Mouse (Mus musculus) embryo, embryonic 11 days (tissue): Measurements from ENCODE around the gene Gm49711.

Experiments
- DNase-seq: peaks from one replicate; pipeline ENCODE4 v3.0.0-alpha.2; 2015

The Gm49711 gene

GRCm38 (mm10) chr16:92057852-92058643 lies at the start of gene Gm49711, which contains the start of the genes Mrps6 and Slc5a3:
Gm49711 (plus strand) TSS chr16:92058316.
Mrps6 (plus strand) TSS chr16:92058270.
Slc5a3 (plus strand) TSS chr16:92058322.
- peak; percentile 91 for DNase-seq

DNA sequence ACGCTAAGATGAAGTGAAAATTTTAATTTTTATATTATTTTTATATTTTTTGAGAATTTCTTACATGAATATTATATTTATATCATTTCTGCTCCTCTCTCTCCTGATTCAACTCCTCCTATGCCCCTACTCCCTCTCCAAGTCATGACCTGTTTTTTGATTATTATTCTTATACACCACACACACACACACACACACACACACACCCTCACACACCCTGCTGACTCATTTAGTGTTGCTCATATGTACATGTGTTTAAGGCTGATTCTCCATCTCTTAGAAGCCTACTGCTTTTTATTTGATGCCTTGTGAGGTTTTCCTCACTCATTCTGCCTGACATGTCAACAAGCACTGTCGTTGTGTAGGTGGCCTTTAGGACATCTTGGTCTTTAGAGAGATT lies 48.5 kb upstream of the Gm49711 start:
- no peak for DNase-seq

GRCm38 (mm10) chr16:92016792-92017191 lies 41.3 kb upstream of the Gm49711 start:
- DNase-seq: no peak

- DNase-seq: peak; percentile 69
Measured at GRCm38 (mm10) chr16:92019141-92020118, 38.7 kb upstream of the Gm49711 start.

- no peak for DNase-seq
Measured at GRCm38 (mm10) chr16:92021656-92022400, 36.3 kb upstream of the Gm49711 start.

DNA sequence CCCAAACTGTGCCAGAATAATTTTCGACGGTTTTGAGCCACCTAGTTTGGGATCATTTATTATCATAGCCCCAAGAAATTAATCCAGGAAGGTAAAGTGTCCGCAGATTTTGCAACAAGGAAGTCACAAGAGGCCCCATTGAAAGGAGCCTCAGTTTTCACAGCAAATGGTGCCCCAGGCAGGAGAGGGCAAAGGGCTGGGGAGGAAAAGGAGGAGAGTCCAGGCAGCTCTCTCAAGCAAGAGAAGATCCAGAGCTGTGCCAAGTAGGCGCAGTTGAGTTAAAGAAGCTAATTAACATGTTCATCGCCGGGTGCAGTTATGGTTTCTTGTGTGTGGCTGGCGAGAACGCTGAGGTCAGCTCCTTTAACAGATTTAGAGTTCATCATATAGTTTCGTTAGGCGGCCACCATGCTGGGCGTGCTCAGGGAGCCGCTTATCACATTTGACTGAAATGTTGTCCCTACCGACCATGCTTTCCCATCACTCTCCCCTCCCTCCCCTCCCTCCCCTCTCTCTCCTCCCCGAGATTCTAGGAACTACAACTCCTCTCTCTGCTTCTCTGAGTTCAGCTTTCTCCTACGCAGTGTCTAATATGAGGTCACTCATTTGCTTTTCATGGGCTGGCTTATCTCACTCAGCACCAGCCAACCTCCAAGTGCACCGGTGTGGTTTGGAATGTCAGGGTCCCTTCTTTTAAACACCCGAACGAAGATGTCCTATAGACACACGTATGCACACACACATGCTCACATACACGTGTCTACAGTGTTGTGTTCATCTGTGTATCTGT lies 35.4 kb upstream of the Gm49711 start:
- DNase-seq: no peak

DNA sequence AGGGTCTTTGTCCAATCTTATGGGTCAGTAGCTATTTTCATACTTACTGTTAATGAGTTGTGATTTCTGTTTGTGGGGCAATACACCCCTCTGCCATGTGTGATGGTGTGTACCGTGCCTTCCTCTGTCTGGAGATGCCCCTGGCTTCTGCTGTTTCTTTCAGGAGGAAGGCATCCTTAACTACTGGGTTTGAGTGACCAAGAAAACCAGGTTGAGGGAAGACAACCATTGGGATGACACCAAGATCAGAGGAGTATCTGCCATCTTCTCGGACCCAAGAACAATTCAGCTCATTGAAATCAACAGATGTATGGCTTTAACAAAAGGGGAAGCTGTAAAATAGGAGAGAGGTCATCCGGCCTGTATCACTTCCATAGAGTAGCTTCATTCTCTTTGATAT lies 24.8 kb upstream of the Gm49711 start:
- DNase-seq: no peak

DNA sequence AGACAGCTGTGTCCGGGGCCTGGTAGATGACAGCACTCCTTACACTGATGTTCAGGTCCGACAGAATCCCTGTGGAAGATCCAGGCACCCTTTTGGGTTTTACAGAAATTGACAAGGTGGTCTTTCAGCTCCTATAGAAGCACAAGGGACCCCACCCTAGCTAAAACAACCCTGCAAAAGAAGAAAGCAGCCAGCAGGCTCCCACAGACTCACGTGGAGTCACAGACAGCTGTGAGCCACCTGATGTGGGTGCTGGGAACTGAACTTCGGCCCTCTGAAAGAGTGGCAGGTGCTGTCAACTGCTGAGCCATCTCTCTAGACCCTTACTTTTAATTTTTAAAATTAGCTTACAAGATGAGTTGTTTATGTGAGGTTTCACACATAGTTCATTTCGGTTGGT lies 23.4 kb upstream of the Gm49711 start:
- DNase-seq: no peak

DNA sequence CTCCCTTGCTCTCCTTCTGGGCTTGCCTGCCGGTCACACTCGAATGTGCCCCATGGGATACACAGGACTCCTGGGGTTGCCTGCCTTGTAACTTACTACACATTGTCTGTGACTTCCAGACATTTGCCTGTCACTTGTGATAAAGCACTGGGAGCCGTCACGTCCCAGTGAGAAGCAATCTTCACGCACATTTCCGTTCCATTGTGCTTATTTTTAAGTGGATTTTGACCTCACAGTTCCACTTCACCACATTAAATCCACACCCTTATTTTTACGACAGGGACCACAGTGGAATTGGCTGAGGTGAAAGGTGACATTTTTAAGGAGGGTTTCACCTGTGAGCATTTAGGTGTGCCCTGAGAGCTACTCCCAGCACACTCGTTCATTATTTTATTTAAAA lies 21.4 kb upstream of the Gm49711 start:
- no peak for DNase-seq

DNA sequence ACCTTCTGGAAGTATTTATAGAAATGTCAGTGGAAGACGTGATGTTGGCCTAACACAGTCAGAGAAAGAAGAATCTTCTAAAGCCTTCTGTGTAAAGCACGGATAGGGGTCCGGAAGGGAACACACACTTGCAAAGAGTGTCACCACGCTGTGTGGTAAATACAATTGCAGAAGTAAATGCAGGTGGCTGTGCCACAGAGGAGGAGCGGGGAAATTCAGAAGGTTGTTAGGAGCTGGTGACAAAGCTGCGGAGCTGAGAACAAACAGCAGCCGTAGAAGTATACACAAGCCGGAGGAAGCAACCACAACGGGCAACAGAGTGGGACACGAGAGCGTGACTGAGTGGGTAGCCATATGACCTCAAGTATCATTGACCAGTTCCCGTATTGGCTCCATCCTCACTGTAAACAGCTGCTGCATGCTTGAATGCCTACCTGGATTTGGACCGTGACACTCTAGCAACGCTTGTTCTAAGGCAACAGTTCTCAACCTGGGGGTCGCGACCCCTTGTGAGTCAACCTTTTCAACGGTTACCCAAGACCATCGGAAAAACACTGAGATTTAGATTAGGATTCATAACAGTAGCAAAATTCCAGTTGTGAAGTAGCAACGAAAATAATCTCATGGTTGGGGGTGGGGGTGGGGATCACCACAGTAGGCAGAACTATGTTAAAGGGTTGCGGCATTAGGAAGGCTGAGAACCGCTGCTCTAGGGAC lies 20.1 kb upstream of the Gm49711 start:
- DNase-seq: no peak

- DNase-seq: no peak
Measured at GRCm38 (mm10) chr16:92039421-92039820, 18.7 kb upstream of the Gm49711 start.

DNA sequence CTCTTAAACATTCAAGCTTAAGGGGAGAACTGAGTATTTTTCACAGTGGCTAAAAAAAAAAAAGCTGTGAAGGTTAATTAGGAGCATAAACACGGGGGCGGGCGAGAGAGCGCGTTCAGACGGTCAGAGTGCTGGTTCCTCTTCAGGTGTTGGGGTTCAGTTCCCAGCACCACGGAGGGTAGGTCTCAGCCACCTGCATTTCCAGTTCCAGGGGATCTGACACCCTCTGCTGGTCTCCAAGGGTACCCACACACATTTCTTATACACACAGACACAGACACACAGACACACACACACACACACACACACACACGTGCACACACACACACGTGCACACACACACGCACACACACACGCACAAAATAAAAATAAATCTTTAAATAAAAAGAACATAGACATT lies 18.1 kb upstream of the Gm49711 start:
- DNase-seq: no peak

DNA sequence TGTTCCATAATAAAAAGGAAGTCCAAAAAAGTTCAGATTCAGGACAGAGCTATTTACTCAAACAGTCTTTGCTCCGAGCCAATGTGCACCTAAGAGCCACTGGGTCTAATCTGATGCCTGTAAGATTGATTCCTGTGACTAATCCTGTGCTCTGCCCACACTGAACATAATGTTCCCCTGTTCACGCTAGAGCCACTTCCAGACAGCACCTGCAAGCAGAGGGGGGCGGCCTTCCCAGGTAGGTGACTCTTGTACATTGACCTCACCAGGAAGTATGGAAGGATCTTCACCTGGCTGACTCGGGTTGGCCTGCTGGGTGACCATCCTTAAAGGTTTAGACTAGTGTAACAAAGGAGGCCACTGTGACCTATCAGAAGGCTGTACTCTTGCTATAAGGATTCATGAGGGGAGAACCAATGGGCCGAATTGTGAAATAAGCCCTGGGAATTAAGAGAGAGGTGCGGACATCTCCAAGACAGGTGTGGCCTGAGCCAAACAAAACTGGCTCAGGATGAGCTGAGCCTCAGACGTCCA lies 6.3 kb upstream of the Gm49711 start:
- DNase-seq: no peak

DNA sequence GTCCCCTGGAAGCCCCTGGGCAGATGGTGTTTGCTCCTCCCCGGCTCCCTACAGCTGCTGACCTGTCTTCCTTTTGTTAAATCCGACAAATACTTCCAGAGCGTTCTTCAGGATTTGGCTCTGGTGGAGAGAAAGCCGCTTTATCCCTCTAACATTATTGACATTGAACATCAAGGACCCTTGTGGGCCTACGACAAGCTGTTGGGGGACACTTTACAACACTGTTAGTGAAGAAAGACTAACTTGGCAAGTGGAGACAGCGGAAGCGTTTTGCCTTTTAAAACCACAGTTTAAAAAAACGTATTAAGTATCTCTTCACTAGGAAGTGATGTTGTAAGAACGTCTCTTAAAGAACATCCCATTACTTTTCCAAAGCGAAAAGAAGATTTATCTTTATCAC lies 5.5 kb upstream of the Gm49711 start:
- DNase-seq: no peak

GRCm38 (mm10) chr16:92056711-92057110 lies 1.4 kb upstream of the Gm49711 start:
- no peak for DNase-seq

GRCm38 (mm10) chr16:92057456-92057851 lies 662 bp upstream of the Gm49711 start:
- DNase-seq: no peak

GRCm38 (mm10) chr16:92058644-92059620 lies 816 bp downstream of the Gm49711 start:
- peak; percentile 39 for DNase-seq

DNA sequence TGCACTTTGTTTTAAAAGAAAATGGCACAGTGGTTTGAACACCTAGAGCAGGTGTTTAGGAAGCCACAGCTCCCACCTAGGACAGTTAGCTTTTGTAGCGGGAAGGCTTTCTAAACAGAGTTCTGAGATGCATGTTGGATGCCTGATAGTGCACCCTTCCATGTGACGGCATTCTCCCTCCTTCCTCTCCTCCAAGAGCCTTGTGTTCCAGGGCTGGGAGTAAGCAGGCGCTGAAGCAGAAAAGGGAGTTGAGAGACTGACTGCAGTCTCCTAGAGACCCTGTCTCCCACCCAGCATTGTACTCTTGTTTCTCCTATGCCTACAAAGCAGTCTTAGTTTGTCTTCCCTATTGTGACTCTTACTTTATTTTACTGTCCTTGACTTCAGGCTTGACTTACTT lies 2.1 kb downstream of the Gm49711 start:
- DNase-seq: no peak

DNA sequence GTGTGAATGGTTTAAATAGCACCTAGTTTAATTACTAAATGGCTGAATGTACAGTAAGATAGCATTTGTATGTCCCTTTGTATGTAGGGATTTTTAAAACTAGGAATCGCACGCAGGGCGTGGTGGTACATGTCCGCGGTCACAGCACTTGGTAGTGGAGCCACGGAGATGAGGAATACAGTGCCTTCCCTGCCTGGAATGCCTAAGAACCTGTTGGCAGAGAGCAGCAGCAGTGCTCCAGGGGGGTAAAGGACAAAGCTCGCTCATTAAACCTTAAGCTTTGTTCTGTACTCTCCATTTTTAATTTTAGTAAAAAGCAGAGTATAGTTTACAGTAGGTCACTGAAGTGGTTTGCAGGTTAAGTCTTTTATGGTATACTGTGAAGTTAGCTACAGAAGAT lies 3.5 kb downstream of the Gm49711 start:
- DNase-seq: no peak

DNA sequence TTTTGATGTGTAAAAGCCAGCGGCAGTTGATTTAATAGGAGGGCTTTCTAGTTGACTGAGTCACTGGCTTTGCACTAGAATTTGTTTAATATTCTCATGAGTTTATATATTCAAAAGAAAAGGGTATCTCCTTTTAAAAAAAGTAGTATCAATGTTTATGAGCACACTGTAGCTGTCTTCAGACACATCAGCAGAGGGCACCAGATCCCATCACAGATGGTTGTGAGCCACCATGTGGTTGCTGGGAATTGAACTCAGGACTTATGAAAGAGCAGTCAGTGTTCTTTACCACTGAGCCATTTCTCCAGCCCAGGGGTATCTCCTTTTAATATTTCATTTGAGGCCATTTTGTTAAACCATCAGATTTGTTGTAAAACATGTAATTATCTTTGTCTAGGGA lies 4.7 kb downstream of the Gm49711 start:
- no peak for DNase-seq
